Comparison of ENCODE assay signal across 8 mouse cellular contexts in genomic region chr4:45493118-45493517, GRCm38 (mm10). TPM values are rescaled to one million over a fixed set of nuclear protein-coding genes. Genes with fewer than 3 reads are reported as not detected.
DNase-seq lines count a peak whose midpoint lies in the region; ATAC-seq and TF ChIP-seq lines count a peak whose summit lies in the region.

No protein-coding gene starts in this region.

- peaks cover 3% of the 10 kb centered on the region; the same call in 1 of the 2 replicates for H3K36me3 ChIP-seq in forebrain, embryonic 10.5 days (replicated peaks)
- no peaks in the 10 kb centered on the region for H3K36me3 ChIP-seq in forebrain, embryonic 14.5 days (ENCODE audit: control insufficient read depth, insufficient read depth, low read length)
- no peaks in the 10 kb centered on the region for H3K36me3 ChIP-seq in kidney, embryonic 16.5 days (ENCODE audit: insufficient read depth, low read length)
- H3K36me3 ChIP-seq in forebrain, embryonic 13.5 days (ENCODE audit: poor library complexity, severe bottlenecking): 0 out of 2 replicates have a peak, but pooled peaks cover 7% of the 10 kb centered on the region
- no peaks in the 10 kb centered on the region; the same call in 1 of the 2 replicates for H3K36me3 ChIP-seq in liver, embryonic 14.5 days (replicated peaks; ENCODE audit: control insufficient read depth, insufficient read depth, low read depth)

- H3K9me3 ChIP-seq in forebrain, embryonic 10.5 days: no peaks in the 10 kb centered on the region
- no peaks in the 10 kb centered on the region for H3K9me3 ChIP-seq in forebrain, embryonic 14.5 days (replicated peaks; ENCODE audit: control insufficient read depth, low read length)
- H3K9me3 ChIP-seq in kidney, embryonic 16.5 days (ENCODE audit: low read length): no peaks in the 10 kb centered on the region
- H3K9me3 ChIP-seq in forebrain, embryonic 13.5 days (replicated peaks): no peaks in the 10 kb centered on the region
- H3K9me3 ChIP-seq in liver, embryonic 14.5 days (ENCODE audit: control insufficient read depth, low read length): no peaks in the 10 kb centered on the region

- peaks cover 97% of the 10 kb centered on the region for H3K4me1 ChIP-seq in forebrain, embryonic 10.5 days
- peaks cover 85% of the 10 kb centered on the region for H3K4me1 ChIP-seq in forebrain, embryonic 14.5 days (ENCODE audit: control insufficient read depth, insufficient read depth, low read length)
- peaks cover 95% of the 10 kb centered on the region for H3K4me1 ChIP-seq in kidney, embryonic 16.5 days (ENCODE audit: insufficient read depth, low read length)
- peaks cover 99% of the 10 kb centered on the region for H3K4me1 ChIP-seq in forebrain, embryonic 13.5 days
- peaks cover 42 to 76% of the 10 kb centered on the region in 2 experiments for H3K4me1 ChIP-seq in liver, embryonic 14.5 days (replicated peaks; ENCODE audit: control insufficient read depth in 2 of 2, insufficient read depth in 2 of 2, low read length in 1 of 2)

- DNase-seq in forebrain, embryonic 10.5 days (ENCODE audit: extremely low spot score, low spot score): no peak
- no peak for DNase-seq in forebrain, embryonic 14.5 days (ENCODE audit: low spot score)
- no peak for DNase-seq in kidney, adult 8-10 months
- peak; percentile 50 to 66 (median 52) for DNase-seq in liver, embryonic 14.5 days (ENCODE audit: low read depth in 3 of 3, low spot score in 3 of 3)
- DNase-seq in thymus, postnatal 25 days: no peak
- no peak for DNase-seq in right cerebral cortex, adult 18-20 months

- TF ChIP-seq CTCF in liver, embryonic 14.5 days (IDR thresholded peaks at IDR 0.05; ENCODE audit: low read depth): no peak

- H3K27me3 ChIP-seq in forebrain, embryonic 10.5 days (ENCODE audit: poor library complexity, severe bottlenecking): peaks cover 53% of the 10 kb centered on the region
- no peaks in the 10 kb centered on the region for H3K27me3 ChIP-seq in forebrain, embryonic 14.5 days (replicated peaks; ENCODE audit: control insufficient read depth, insufficient read depth, low read length)
- H3K27me3 ChIP-seq in kidney, embryonic 16.5 days (ENCODE audit: insufficient read depth, low read length): no peaks in the 10 kb centered on the region
- H3K27me3 ChIP-seq in forebrain, embryonic 13.5 days: no peaks in the 10 kb centered on the region
- H3K27me3 ChIP-seq in liver, embryonic 14.5 days (ENCODE audit: control insufficient read depth, insufficient read depth, low read length): no peaks in the 10 kb centered on the region

- ATAC-seq in forebrain, embryonic 14.5 days: no peak
- no peak for ATAC-seq in kidney, embryonic 16.5 days (ENCODE audit: low FRiP score, low TSS enrichment)
- ATAC-seq in forebrain, embryonic 13.5 days: no peak; the same call in 1 of the 2 replicates
- ATAC-seq in liver, embryonic 14.5 days (ENCODE audit: insufficient read depth): peak; percentile 84

- H3K4me2 ChIP-seq in forebrain, embryonic 14.5 days (ENCODE audit: low read length): no peak overlapping the region
- H3K4me2 ChIP-seq in kidney, embryonic 16.5 days (replicated peaks; ENCODE audit: low read depth, low read length): 0 out of 2 replicates have a peak overlapping the region, but pooled peaks have one; percentile 16
- H3K4me2 ChIP-seq in forebrain, embryonic 13.5 days: peak overlapping the region; percentile 10; the same call in 1 of the 2 replicates
- H3K4me2 ChIP-seq in liver, embryonic 14.5 days (ENCODE audit: low read depth): peak overlapping the region; percentile 48

- peak; percentile 49; the same call in 1 of the 2 replicates for TF ChIP-seq EP300 in liver, embryonic 14.5 days (IDR thresholded peaks at IDR 0.05; ENCODE audit: low read depth)

- no peak overlapping the region for H3K9ac ChIP-seq in forebrain, embryonic 14.5 days (ENCODE audit: low read length)
- H3K9ac ChIP-seq in kidney, embryonic 16.5 days (replicated peaks; ENCODE audit: low read length): peak overlapping the region; percentile 6; the same call in 1 of the 2 replicates
- no peak overlapping the region; the same call in 1 of the 2 replicates for H3K9ac ChIP-seq in forebrain, embryonic 13.5 days
- H3K9ac ChIP-seq in liver, embryonic 14.5 days (replicated peaks): no peak overlapping the region

- WGBS in forebrain, embryonic 10.5 days: 13% methylated on average over 7 of the region's 7 CpGs
- 17% methylated on average over 7 of the region's 7 CpGs for WGBS in forebrain, embryonic 14.5 days
- 15% methylated on average over 7 of the region's 7 CpGs for WGBS in kidney, embryonic 16.5 days
- 19% methylated on average over 7 of the region's 7 CpGs for WGBS in forebrain, embryonic 13.5 days
- 7% methylated on average over 7 of the region's 7 CpGs for WGBS in liver, embryonic 14.5 days (ENCODE audit: insufficient replicate concordance)

- no peak overlapping the region for H3K4me3 ChIP-seq in forebrain, embryonic 10.5 days
- H3K4me3 ChIP-seq in forebrain, embryonic 14.5 days (ENCODE audit: low read depth, low read length): no peak overlapping the region
- H3K4me3 ChIP-seq in kidney, embryonic 16.5 days (ENCODE audit: low read length): no peak overlapping the region
- no peak overlapping the region for H3K4me3 ChIP-seq in forebrain, embryonic 13.5 days
- H3K4me3 ChIP-seq in liver, embryonic 14.5 days (ENCODE audit: insufficient read depth in 1 of 2, low read depth in 2 of 2, low read length in 2 of 2): no peak overlapping the region

- peak overlapping the region; percentile 66 for H3K27ac ChIP-seq in forebrain, embryonic 10.5 days
- no peak overlapping the region; the same call in 1 of the 2 replicates for H3K27ac ChIP-seq in forebrain, embryonic 14.5 days (ENCODE audit: low read depth, low read length)
- H3K27ac ChIP-seq in kidney, embryonic 16.5 days (ENCODE audit: low read length): peak overlapping the region; percentile 63
- H3K27ac ChIP-seq in forebrain, embryonic 13.5 days: peak overlapping the region; percentile 32; the same call in 1 of the 2 replicates
- H3K27ac ChIP-seq in liver, embryonic 14.5 days: peak overlapping the region; percentile 15; the same call in 1 of the 2 replicates

RNA-seq across cellular contexts. Expression of gene Shb, which starts 39.2 kb away (rescaled TPM):
- polyA plus RNA-seq in forebrain, embryonic 10.5 days (2016; fragmentation: Nextera tagmentation; extraction: Ambion mirVana): 2.8 and 3.0 TPM in 2 replicates
- 14.1 and 14.5 TPM in 2 replicates for polyA plus RNA-seq in forebrain, embryonic 14.5 days (2014; fragmentation: Nextera tagmentation; extraction: Ambion mirVana)
- 2.7 and 3.1 TPM in 2 replicates for polyA plus RNA-seq in kidney, embryonic 16.5 days (2015; fragmentation: Nextera tagmentation; extraction: Ambion mirVana)
- 6.5 and 7.2 TPM in 2 replicates for polyA plus RNA-seq in forebrain, embryonic 13.5 days (2015; fragmentation: Nextera tagmentation; extraction: Ambion mirVana)
- 6.7 and 8.8 TPM in 2 replicates for polyA plus RNA-seq in liver, embryonic 14.5 days (2012; rRNA removed)
- polyA plus RNA-seq in liver, embryonic 14.5 days (2014; fragmentation: Nextera tagmentation; extraction: Ambion mirVana): 5.0 and 6.6 TPM in 2 replicates

Comparison
In these comparisons a context has a peak if more than half of its experiments do, and no peak if none do; other contexts are left out.
1. DNase-seq: peak in liver, embryonic 14.5 days (3 of 3); none in forebrain, embryonic 10.5 days (single experiment), forebrain, embryonic 14.5 days (single experiment), kidney, adult 8-10 months (0 of 2), thymus, postnatal 25 days (single experiment) and right cerebral cortex, adult 18-20 months (single experiment).